ENCODE assay signal across 23 mouse cellular contexts in the genomic region with DNA sequence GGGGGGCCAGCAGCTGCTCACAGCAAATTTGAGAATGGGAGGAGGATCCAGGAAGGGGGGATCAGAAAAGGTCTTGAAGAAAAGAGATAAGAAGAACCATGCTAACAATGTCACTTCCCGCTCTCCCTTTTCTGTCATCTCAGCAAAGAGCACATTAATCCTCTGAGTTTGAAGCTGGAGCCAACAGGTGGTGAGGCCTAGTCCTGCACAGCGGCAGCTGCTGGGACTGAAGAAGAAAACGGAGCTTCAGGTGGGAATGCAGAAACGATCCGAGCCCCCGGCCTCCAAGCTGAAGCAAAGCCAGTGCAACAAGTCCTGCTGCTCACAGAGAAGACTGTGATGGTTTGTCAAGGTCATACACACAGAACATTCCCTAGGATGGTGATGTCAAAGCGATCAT. TPM values are rescaled to one million over a fixed set of nuclear protein-coding genes. Genes with fewer than 3 reads are reported as not detected.
"Had no signal": no experiment of that assay in that cellular context is flagged by ENCODE, and none has a peak within 500 bp of the region (broad histone marks: within the 10 kb centered on the region; RNA-seq: fewer than 3 reads in every experiment).

No protein-coding gene starts in this region.

- H3K36me3 ChIP-seq: liver, embryonic 13.5 days; liver, embryonic 15.5 days; midbrain, embryonic 10.5 days; midbrain, embryonic 12.5 days; neural tube, embryonic 13.5 days; neural tube, embryonic 15.5 days had no signal

- ATAC-seq: liver, postnatal 0 days; midbrain, embryonic 16.5 days had no signal

- H3K4me1 ChIP-seq: liver, embryonic 13.5 days; liver, embryonic 15.5 days; megakaryocyte, embryonic 14.5 days; midbrain, embryonic 12.5 days; neural tube, embryonic 13.5 days; neural tube, embryonic 15.5 days had no signal

- H3K4me3 ChIP-seq: liver, embryonic 13.5 days; liver, embryonic 15.5 days; megakaryocyte, embryonic 14.5 days; midbrain, embryonic 10.5 days; midbrain, embryonic 12.5 days; neural tube, embryonic 13.5 days; neural tube, embryonic 15.5 days had no signal

- H3K27me3 ChIP-seq: liver, embryonic 13.5 days; liver, embryonic 15.5 days; megakaryocyte, embryonic 14.5 days; midbrain, embryonic 12.5 days; neural tube, embryonic 13.5 days; neural tube, embryonic 15.5 days had no signal

- H3K4me2 ChIP-seq: liver, embryonic 13.5 days; liver, embryonic 15.5 days; lung, embryonic 14.5 days; midbrain, embryonic 12.5 days; neural tube, embryonic 13.5 days; neural tube, embryonic 15.5 days had no signal

- DNase-seq: liver, embryonic 13.5 days; liver, postnatal 0 days; lung, embryonic 14.5 days; lung, postnatal 14 days; lung, postnatal 36 days; midbrain, embryonic 14.5 days; right cerebral cortex, adult 18-20 months; right cerebral cortex, postnatal 25 days; right cerebral cortex, postnatal 4 days; spleen, adult 18-20 months; thymus, adult 18-20 months; thymus, postnatal 14 days; thymus, postnatal 36 days had no signal

- H3K27ac ChIP-seq: liver, embryonic 13.5 days; liver, embryonic 15.5 days; macrophage; midbrain, embryonic 10.5 days; midbrain, embryonic 12.5 days; neural tube, embryonic 13.5 days; neural tube, embryonic 15.5 days had no signal

- H3K9me3 ChIP-seq: liver, embryonic 13.5 days; liver, embryonic 15.5 days; midbrain, embryonic 10.5 days; midbrain, embryonic 12.5 days; neural tube, embryonic 13.5 days; neural tube, embryonic 15.5 days had no signal

- H3K9ac ChIP-seq: liver, embryonic 13.5 days; liver, embryonic 15.5 days; liver, postnatal 0 days; lung, embryonic 14.5 days; midbrain, embryonic 12.5 days; neural tube, embryonic 13.5 days; neural tube, embryonic 15.5 days had no signal

RNA-seq across cellular contexts. Expression of a gene that starts 34.3 kb away (rescaled TPM):
- polyA plus RNA-seq: macrophage; midbrain, embryonic 10.5 days; small intestine, adult 2 months; stomach, embryonic 14.5 days had no signal
